Mouse (Mus musculus) cerebral cortex, adult 2 months (tissue): Measurements from ENCODE around the gene Tas2r123.

Source experiments
- WGBS: fragments of 180-500 bp; shearing (Covaris S2); methylation state at CpG from one replicate; pipeline ENCODE4 v1.1.7; 2018; 5-methylcytosine and 5-hydroxymethylcytosine counted together

The Tas2r123 gene

DNA sequence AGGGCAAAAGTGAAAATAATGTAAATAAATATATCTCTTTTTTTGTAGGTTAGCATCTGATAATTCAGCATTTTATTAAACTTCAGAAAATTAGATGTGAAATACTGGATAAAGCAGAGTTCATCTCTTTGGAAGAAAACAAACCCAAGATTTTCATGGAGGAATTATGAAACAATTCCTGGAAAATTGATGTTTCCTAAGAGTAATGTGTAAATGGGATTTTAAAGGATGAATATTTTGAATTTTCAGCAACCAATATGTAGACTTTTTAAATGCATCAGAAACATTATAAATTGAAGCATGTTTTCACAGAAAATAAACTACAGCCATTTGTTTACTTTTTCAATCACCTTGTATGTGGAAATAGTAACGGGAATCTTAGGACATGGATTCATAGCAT lies at the start of gene Tas2r123:
Gene Tas2r123 (plus strand): TSS at position 301 of the 400 bp plus-strand sequence.
- 80% methylated on average over 1 of the region's 1 CpGs for WGBS

DNA sequence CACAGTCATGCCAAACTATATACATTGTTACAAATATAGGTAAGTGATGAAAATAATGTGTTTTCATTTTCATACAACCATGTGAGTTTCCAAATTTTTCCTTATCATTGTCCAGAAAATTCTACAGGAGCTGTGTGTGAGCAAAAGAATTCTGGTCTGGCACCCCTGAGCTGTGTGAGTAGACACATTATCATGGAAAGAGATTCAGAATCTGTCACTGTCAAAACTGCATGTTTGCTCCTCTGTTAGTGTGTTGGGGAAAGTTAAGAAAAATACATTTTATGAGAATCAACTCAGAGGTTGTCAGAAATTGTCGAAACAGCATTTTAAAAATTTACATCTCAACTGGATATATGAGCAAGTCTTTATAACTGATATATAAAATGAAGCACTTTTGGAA lies 44.4 kb upstream of the Tas2r123 start, which contains the start of gene Tas2r117:
Gene Tas2r117 (plus strand): TSS at position 301 of the 400 bp plus-strand sequence.
- 63% methylated on average over 1 of the region's 1 CpGs for WGBS

DNA sequence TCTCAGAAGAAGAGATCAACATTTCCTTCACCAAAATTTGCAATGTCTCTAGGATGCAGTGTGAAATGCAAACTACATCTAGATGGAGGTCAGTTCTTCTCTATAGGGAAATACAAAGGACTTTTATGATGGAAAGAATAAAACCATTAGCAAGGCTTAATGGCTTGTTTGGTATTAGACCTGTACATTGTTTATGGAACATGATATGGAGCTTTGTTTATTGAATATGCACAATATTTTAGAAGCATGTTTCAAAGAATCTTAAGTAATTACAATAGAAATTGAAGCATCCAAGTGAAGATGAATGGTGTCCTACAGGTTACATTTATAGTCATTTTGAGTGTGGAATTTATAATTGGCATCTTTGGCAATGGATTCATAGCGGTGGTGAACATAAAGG lies 8.2 kb downstream of the Tas2r123 start, which contains the start of gene Tas2r116:
Gene Tas2r116 (plus strand): TSS at position 301 of the 400 bp plus-strand sequence.
- WGBS = 79% methylated on average over 1 of the region's 1 CpGs

DNA sequence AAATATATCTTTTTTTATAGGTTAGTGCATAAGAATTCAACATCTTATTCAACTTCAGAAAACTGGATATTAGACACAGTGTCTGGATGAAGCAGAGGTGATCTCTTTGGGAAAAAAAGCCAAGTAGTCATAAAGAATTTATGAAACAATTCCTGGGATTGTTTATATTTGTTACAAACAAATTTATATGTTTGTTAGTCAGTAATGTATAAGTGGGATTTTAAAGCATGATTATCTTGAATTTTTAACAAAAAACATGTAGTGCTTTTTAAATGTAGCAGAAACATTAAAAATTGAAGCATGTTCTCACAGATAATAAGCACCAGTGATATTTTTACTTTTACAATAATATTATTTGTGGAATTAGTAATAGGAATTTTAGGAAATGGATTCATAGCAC lies 20.8 kb downstream of the Tas2r123 start, which contains the start of gene Tas2r110:
Gene Tas2r110 (plus strand): TSS at position 301 of the 400 bp plus-strand sequence.

DNA sequence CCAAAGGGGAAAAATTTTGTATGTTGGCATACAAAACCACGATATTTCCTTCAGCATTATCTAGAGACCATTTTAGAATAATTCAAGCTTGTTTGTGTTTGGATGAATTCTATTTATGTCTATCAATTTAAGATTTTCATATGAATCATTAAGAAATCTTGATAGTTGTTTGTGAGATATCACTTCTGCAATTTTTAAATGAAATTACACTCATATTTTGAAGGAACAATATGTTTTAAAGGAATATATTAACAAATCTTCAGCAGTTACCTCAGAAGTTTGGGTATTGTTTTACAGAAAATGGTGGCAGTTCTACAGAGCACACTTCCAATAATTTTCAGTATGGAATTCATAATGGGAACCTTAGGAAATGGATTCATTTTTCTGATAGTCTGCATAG lies 45.8 kb downstream of the Tas2r123 start, which contains the start of gene Tas2r113:
Gene Tas2r113 (plus strand): TSS at position 301 of the 400 bp plus-strand sequence.
- 56% methylated on average over 1 of the region's 1 CpGs for WGBS
